Mouse (Mus musculus) gastrocnemius, postnatal 4 days (tissue): ENCODE results near the gene Bckdhb. TPM values are rescaled to one million over a fixed set of nuclear protein-coding genes. Genes with fewer than 3 reads are reported as not detected.

Experiments
- DNase-seq, 2 experiments: peaks; one replicate each; pipeline ENCODE4 v3.0.0; 2021 to 2022; ENCODE audit warnings: low spot score in 2 of 2, mixed read lengths in 2 of 2
- total RNA-seq, 2 experiments: library from RNA; stranded (reverse); gene quantifications; 2 replicates each; pipeline ENCODE4 v1.2.3; 2021

Gene Bckdhb
- total RNA-seq, 2 experiments from 2014 or later = 15.2 to 24.1 TPM

DNA sequence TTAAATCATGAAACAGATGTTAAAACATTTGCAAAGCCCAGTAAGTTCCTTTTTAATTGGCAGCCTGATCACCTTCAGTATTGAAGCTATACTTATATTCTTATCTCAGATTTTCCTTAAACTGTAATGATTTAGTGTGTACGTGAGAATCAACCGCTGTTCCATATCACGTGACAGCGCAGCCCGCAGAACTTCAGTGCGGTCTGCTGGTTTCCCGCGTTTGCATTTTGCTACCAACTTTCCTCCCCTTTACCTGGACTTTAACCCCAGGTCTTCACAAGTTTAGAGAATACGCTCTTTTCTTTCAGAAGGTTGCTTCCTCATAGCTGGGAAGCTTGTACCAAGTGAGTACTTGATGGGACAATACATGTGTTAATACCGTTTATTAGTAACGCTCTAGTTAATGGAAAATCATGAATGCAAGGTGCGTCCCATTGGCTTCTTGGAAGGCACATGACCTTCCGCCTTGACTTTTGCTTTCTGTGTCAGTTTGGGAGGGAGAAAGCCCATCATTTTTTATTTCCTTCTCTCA lies 171.6 kb downstream of the Bckdhb start:
- DNase-seq = no peak

GRCm38 (mm10) chr9:84103344-84103743 lies 178.4 kb downstream of the Bckdhb start:
- no peak for DNase-seq

GRCm38 (mm10) chr9:84106438-84106837 lies 181.5 kb downstream of the Bckdhb start:
- no peak for DNase-seq

- DNase-seq = no peak
These were observed 182.3 kb downstream of the Bckdhb start for GRCm38 (mm10) chr9:84107045-84107813.

DNA sequence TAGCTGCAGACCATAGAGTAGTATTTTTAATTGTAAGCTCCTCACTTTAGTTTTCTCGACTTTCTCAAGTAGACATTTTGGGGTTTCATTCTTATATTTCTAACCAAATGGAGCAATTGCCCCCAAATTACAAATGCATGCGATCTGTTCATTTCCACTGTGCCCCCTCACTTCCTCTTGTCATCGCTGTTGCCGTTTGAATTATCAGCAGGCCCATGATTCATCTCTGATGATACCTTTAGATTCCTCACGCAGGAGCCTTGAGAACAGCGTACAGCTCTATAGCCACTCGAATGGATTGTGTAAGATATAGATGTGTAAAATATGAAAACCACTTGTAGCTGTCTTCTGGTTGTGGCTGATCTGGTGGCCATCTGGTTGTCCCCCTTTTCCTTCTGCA lies 183.6 kb downstream of the Bckdhb start:
- DNase-seq = no peak

DNA sequence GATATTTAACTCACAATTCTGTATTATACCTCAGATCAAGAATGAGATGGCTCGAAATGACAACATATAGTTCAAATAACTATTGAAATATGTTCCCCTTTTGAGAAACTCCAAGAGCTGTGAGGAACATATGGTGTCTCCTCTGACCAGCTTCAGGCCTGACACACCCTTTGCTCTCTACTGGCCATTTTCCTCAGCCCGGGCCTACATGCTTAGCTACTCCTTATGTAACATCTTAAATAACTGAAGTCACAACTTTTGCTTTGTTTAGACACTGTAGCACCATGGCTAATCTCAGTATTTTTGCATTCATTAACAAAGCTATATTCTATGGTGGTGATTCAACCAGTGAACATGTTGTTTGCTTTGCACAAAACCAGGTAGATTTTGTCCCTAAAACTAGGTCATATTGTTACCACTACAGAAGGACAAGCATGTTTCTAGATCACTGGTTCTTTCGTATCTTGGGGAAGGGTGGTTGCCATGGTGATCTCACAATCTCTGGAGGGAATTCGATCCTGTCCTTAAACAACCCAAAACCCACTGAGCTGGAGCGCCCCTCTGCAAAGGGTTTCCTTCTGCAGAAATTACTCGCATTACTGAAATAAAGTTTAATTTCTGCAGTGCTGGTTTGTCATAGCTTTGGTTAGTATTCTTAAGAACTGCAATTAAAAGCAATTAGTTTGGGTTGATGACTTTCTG lies 185.0 kb downstream of the Bckdhb start:
- no peak for DNase-seq

GRCm38 (mm10) chr9:84110616-84111015 lies 185.7 kb downstream of the Bckdhb start:
- DNase-seq = no peak

DNA sequence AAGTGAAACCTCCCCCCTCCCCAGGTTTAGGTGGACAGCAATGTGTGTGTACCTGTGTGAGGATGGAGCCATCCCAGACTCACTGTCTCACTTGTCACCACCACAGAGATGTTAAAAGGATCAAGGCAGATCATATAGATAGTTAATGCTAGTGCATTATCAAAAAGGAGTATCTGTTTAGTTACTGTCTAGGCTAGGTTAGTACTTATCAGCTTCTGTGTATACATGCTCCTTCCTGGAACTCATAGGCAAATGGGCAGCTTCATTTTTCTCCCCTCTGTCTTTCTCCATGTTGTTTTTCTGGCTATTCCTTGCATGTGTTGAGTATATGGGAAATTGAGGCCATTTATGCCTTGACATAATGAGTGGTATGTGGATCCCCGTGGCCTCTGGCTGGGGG lies 187.4 kb downstream of the Bckdhb start:
- no peak for DNase-seq

- DNase-seq = no peak
These were observed 188.1 kb downstream of the Bckdhb start for GRCm38 (mm10) chr9:84112842-84113568.

DNA sequence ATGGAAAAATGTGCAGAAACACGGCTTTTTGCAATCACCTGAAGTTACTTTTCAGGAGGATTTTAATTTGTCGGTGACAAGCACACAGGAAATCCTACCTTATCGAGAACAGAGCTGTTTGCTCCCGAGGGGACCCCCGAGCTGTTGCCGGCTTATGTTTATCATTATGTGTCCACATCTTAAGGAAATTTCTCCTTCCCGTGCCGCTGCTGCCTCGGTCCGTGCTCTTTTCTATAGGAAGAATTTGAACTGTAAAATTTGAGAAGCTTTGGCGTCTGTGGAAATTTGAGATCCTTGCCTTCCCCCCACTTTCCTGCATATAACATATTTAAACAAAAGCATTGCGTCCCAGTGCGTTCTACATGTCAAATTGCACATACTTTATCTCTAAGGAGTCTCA lies 189.3 kb downstream of the Bckdhb start:
- no peak for DNase-seq

DNA sequence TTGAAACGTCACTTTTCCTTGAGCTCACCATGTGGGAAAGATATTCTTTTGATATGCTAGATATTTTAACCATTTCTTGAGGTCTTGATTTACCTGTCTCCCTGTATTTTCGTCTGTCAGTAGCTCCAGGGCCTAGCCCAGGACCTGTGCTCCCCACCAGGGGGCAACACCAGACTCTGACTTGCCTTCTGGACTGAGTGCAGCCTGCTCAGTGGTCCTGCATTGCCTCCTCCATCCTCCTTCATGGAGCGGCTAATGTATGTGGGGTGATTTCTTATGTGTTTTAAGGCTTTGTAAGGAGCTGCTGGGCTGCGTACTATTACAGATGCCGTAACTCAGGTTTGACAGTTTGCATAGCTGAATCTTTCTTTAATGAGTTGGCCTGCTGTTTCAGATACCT lies 192.4 kb downstream of the Bckdhb start:
- DNase-seq = peak in 1 of 2 experiments; percentile 29

DNA sequence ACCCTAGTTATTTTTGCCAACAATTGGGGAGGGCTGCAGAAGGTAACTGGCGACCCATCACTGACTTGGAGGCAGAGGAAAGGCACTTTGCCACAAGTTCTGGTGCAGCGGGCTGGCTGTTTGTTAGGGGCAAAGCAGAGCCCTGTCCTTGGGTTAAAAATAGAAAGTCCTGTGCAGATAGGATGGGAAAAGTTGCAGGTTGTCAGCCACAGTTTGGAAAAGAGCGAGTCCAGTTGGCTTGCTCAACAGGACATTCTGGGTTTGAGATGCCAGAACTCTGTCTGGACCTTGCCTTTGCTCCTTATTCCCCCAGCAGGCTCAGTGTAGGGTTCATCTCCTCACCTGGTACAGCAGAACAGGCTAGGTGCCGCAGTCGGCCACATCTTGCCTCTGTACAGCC lies 200.1 kb downstream of the Bckdhb start:
- DNase-seq = no peak

DNA sequence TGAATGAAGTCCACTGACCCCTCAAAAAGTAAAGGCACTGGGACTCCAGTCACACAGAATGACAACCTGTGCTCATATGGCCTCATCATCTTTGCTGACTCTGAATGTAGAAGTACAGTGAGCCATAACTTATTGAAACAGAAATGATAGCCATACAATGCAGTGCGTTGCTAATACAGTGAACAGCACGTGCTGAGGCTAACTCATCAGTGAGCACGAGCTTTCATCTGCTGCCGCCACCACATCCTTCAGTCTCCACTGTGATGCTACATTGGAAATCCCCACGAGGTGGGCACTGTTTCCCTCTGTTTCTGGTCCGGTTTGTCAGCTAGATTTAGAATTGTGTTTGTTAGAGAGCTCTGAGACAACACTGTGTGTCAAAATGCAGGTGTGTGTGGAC lies 205.4 kb downstream of the Bckdhb start:
- DNase-seq = no peak

GRCm38 (mm10) chr9:84135062-84135461 lies 210.1 kb downstream of the Bckdhb start:
- DNase-seq = no peak

DNA sequence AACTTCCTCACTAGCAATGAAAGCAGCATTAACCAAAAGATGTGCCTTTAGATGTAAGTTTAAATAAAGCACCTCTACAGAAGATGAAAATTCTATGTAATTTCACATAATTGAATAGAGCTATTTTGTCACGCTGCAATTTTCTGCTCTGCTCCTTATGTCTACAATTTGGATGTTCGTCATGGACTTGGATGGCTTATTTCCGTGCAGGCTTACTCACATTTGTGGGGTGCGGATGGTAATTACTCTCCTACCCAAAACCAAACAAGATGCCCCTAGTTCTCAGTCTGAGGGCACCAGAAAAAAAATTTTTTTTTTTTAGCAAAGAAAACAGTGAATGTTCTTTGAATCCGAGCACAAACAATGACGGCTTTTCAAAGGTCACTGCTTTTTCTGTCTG lies 212.2 kb downstream of the Bckdhb start:
- DNase-seq = no peak

DNA sequence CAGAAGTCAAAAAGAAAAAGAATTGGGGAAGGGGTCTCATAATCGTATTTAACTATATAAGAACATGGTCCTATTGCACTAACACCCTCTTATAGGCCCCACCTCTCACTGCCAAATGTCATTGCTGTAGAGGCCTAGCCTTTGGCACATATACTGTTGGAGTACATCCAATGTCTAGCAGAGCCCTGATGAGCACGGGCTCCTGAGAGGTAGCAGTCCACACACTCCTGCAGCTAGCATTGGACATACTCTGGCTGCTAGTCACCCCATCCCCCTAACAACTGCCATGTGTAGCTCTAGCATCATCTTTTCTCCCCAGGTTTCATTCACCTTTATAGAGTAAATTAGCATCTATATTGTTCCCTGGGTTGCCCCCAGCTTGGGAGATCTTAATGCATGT lies 223.2 kb downstream of the Bckdhb start:
- DNase-seq = no peak

Other genes starting within 250 kb of the Bckdhb start
- gene Elovl4, start 118.9 kb upstream of the Bckdhb start, total RNA-seq = 1 to 10 TPM; 1.0 to 1.2 TPM
- 1 to 10 TPM; 9.4 to 9.7 TPM for gene Ttk, start 90.5 kb upstream of the Bckdhb start, total RNA-seq